Mouse (Mus musculus): ENCODE measurements around the gene Wdsub1. TPM values are rescaled to one million over a fixed set of nuclear protein-coding genes. Genes with fewer than 3 reads are reported as not detected.
A peak's percentile ranks its signal among the peaks of the same experiment; 100 is the strongest.

Wdsub1 gene
- total and polyA plus RNA-seq, 2 experiments from 2014 or later = 24.1 to 84.9 TPM

- no peak overlapping the region for H3K9ac ChIP-seq (replicated peaks; ENCODE audit: low read length)
- DNase-seq (ENCODE audit: low spot score) (peak; percentile 62), ATAC-seq (peak; percentile 79)
- peak overlapping the region; percentile 54; the same call in 1 of the 2 replicates for H3K27ac ChIP-seq
- no peaks in the 10 kb centered on the region for H3K27me3 ChIP-seq (ENCODE audit: insufficient read depth, low read length)
- TF ChIP-seq CTCF (IDR thresholded peaks at IDR 0.05; ENCODE audit: low read depth) = no peak
- 64% methylated on average over 13 of the region's 13 CpGs for WGBS
- no peaks in the 10 kb centered on the region for H3K9me3 ChIP-seq (ENCODE audit: low read length)
- peaks cover 9% of the 10 kb centered on the region for H3K4me1 ChIP-seq (ENCODE audit: insufficient read depth, low read length)
- H3K4me3 ChIP-seq (ENCODE audit: low read length) = no peak overlapping the region
- H3K4me2 ChIP-seq (ENCODE audit: low read depth, low read length) = no peak overlapping the region
- no peaks in the 10 kb centered on the region for H3K36me3 ChIP-seq (ENCODE audit: insufficient read depth, low read length)
Observed at GRCm38 (mm10) chr2:59813457-59813856, 68.9 kb downstream of the Wdsub1 start.

GRCm38 (mm10) chr2:59812641-59813040 lies 69.8 kb downstream of the Wdsub1 start:
- ATAC-seq (no peak), DNase-seq (ENCODE audit: low spot score) (no peak)
- 89% methylated on average over 1 of the region's 1 CpGs for WGBS
- Histone ChIP-seq H3K36me3 (ENCODE audit: insufficient read depth, low read length) (no peaks in the 10 kb centered on the region), H3K4me1 (ENCODE audit: insufficient read depth, low read length) (peaks cover 9% of the 10 kb centered on the region), H3K9me3 (ENCODE audit: low read length) (no peaks in the 10 kb centered on the region), H3K9ac (replicated peaks; ENCODE audit: low read length) (no peak overlapping the region), H3K27ac (0 out of 2 replicates have a peak overlapping the region, but pooled peaks have one; percentile 26), H3K27me3 (ENCODE audit: insufficient read depth, low read length) (no peaks in the 10 kb centered on the region), H3K4me3 (ENCODE audit: low read length) (no peak overlapping the region), H3K4me2 (ENCODE audit: low read depth, low read length) (no peak overlapping the region)
- TF ChIP-seq CTCF (IDR thresholded peaks at IDR 0.05; ENCODE audit: low read depth) = no peak

GRCm38 (mm10) chr2:59811247-59811646 lies 71.1 kb downstream of the Wdsub1 start:
- H3K27me3 ChIP-seq (ENCODE audit: insufficient read depth, low read length) = no peaks in the 10 kb centered on the region
- TF ChIP-seq CTCF (IDR thresholded peaks at IDR 0.05; ENCODE audit: low read depth) = no peak
- H3K27ac ChIP-seq = peak overlapping the region; percentile 26; the same call in 1 of the 2 replicates
- H3K4me2 ChIP-seq (ENCODE audit: low read depth, low read length) = no peak overlapping the region
- WGBS = 32% methylated on average over 1 of the region's 1 CpGs
- H3K4me3 ChIP-seq (ENCODE audit: low read length) = no peak overlapping the region
- no peak for DNase-seq (ENCODE audit: low spot score)
- no peak overlapping the region for H3K9ac ChIP-seq (replicated peaks; ENCODE audit: low read length)
- no peaks in the 10 kb centered on the region for H3K9me3 ChIP-seq (ENCODE audit: low read length)
- peaks cover 9% of the 10 kb centered on the region for H3K4me1 ChIP-seq (ENCODE audit: insufficient read depth, low read length)
- ATAC-seq = no peak
- no peaks in the 10 kb centered on the region for H3K36me3 ChIP-seq (ENCODE audit: insufficient read depth, low read length)

- Histone ChIP-seq H3K27ac (peak overlapping the region; percentile 7; the same call in 1 of the 2 replicates), H3K27me3 (ENCODE audit: insufficient read depth, low read length) (no peaks in the 10 kb centered on the region), H3K4me2 (ENCODE audit: low read depth, low read length) (no peak overlapping the region), H3K4me1 (ENCODE audit: insufficient read depth, low read length) (peaks cover 12% of the 10 kb centered on the region), H3K36me3 (ENCODE audit: insufficient read depth, low read length) (no peaks in the 10 kb centered on the region), H3K9ac (replicated peaks; ENCODE audit: low read length) (no peak overlapping the region), H3K9me3 (ENCODE audit: low read length) (no peaks in the 10 kb centered on the region), H3K4me3 (ENCODE audit: low read length) (no peak overlapping the region)
- TF ChIP-seq CTCF (IDR thresholded peaks at IDR 0.05; ENCODE audit: low read depth) = no peak
- no peak for DNase-seq (ENCODE audit: low spot score)
- no peak for ATAC-seq
- WGBS = 55% methylated on average over 7 of the region's 7 CpGs
Observed at GRCm38 (mm10) chr2:59810039-59810438, 72.4 kb downstream of the Wdsub1 start.

- TF ChIP-seq CTCF (IDR thresholded peaks at IDR 0.05; ENCODE audit: low read depth) = no peak
- Histone ChIP-seq H3K9me3 (ENCODE audit: low read length) (no peaks in the 10 kb centered on the region), H3K27me3 (ENCODE audit: insufficient read depth, low read length) (no peaks in the 10 kb centered on the region), H3K4me2 (ENCODE audit: low read depth, low read length) (no peak overlapping the region), H3K36me3 (ENCODE audit: insufficient read depth, low read length) (no peaks in the 10 kb centered on the region), H3K4me3 (ENCODE audit: low read length) (no peak overlapping the region), H3K27ac (no peak overlapping the region), H3K9ac (replicated peaks; ENCODE audit: low read length) (no peak overlapping the region), H3K4me1 (ENCODE audit: insufficient read depth, low read length) (peaks cover 12% of the 10 kb centered on the region)
- DNase-seq (ENCODE audit: low spot score) = no peak
- WGBS = 92% methylated on average over 4 of the region's 4 CpGs
- no peak for ATAC-seq
Observed at GRCm38 (mm10) chr2:59808608-59809007, 73.8 kb downstream of the Wdsub1 start.

GRCm38 (mm10) chr2:59806038-59806437 lies 76.4 kb downstream of the Wdsub1 start:
- Histone ChIP-seq H3K9ac (replicated peaks; ENCODE audit: low read length) (no peak overlapping the region), H3K4me1 (ENCODE audit: insufficient read depth, low read length) (peaks cover 10% of the 10 kb centered on the region), H3K27ac (no peak overlapping the region), H3K4me3 (ENCODE audit: low read length) (no peak overlapping the region), H3K27me3 (ENCODE audit: insufficient read depth, low read length) (no peaks in the 10 kb centered on the region), H3K4me2 (ENCODE audit: low read depth, low read length) (no peak overlapping the region), H3K36me3 (ENCODE audit: insufficient read depth, low read length) (no peaks in the 10 kb centered on the region), H3K9me3 (ENCODE audit: low read length) (no peaks in the 10 kb centered on the region)
- WGBS = 29% methylated on average over 6 of the region's 6 CpGs
- TF ChIP-seq CTCF (IDR thresholded peaks at IDR 0.05; ENCODE audit: low read depth) = no peak
- DNase-seq (ENCODE audit: low spot score) (no peak), ATAC-seq (no peak)

- H3K9me3 ChIP-seq (ENCODE audit: low read length) = no peaks in the 10 kb centered on the region
- H3K36me3 ChIP-seq (ENCODE audit: insufficient read depth, low read length) = no peaks in the 10 kb centered on the region
- peaks cover 6% of the 10 kb centered on the region for H3K4me1 ChIP-seq (ENCODE audit: insufficient read depth, low read length)
- no peak for TF ChIP-seq CTCF (IDR thresholded peaks at IDR 0.05; ENCODE audit: low read depth)
- H3K27me3 ChIP-seq (ENCODE audit: insufficient read depth, low read length) = no peaks in the 10 kb centered on the region
- no peak overlapping the region for H3K27ac ChIP-seq
- WGBS = 42% methylated on average over 2 of the region's 2 CpGs
- H3K4me3 ChIP-seq (ENCODE audit: low read length) = no peak overlapping the region
- DNase-seq (ENCODE audit: low spot score) (no peak), ATAC-seq (no peak)
- H3K4me2 ChIP-seq (ENCODE audit: low read depth, low read length) = no peak overlapping the region
- H3K9ac ChIP-seq (replicated peaks; ENCODE audit: low read length) = no peak overlapping the region
Observed at GRCm38 (mm10) chr2:59805595-59805994, 76.8 kb downstream of the Wdsub1 start.

Data from hindbrain, postnatal 0 days (tissue).